Mouse (Mus musculus) limb, embryonic 10.5 days (tissue): Measurements from ENCODE around the gene Tex33. TPM values are rescaled to one million over a fixed set of nuclear protein-coding genes. Genes with fewer than 3 reads are reported as not detected.
A peak's percentile ranks its signal among the peaks of the same experiment; 100 is the strongest.

Experiments
- DNase-seq: peaks from one replicate; pipeline ENCODE4 v3.0.0-alpha.2; 2017; ENCODE audit warnings: low spot score
- H3K27ac ChIP-seq: fragments of 300-500 bp; sonication (generic); 2 replicates; pipeline ENCODE4 v1.5.1; 2016; ENCODE audit warnings: mild to moderate bottlenecking
- H3K27me3 ChIP-seq: fragments of 300-500 bp; sonication (generic); 2 replicates; pipeline ENCODE4 v1.6.1; 2016; ENCODE audit warnings: low read depth, mild to moderate bottlenecking; ENCODE audit not compliant: poor library complexity, severe bottlenecking
- H3K36me3 ChIP-seq: fragments of 300-500 bp; sonication (generic); 2 replicates; pipeline ENCODE4 v1.6.1; 2016; ENCODE audit warnings: mild to moderate bottlenecking, moderate library complexity
- H3K4me1 ChIP-seq: fragments of 300-500 bp; sonication (generic); 2 replicates; pipeline ENCODE4 v1.6.1; 2016
- H3K4me3 ChIP-seq: fragments of 300-500 bp; sonication (generic); 2 replicates; pipeline ENCODE4 v1.5.1; 2016; ENCODE audit warnings: mild to moderate bottlenecking, moderate library complexity
- H3K9me3 ChIP-seq: fragments of 300-500 bp; sonication (generic); replicated peaks from 2 replicates; pipeline ENCODE4 v1.6.1; 2016; ENCODE audit warnings: mild to moderate bottlenecking
- WGBS: fragments of 180-500 bp; shearing (Covaris S2); methylation state at CpG from one replicate; pipeline ENCODE4 v1.1.7; 2016; 5-methylcytosine and 5-hydroxymethylcytosine counted together
- polyA plus RNA-seq: library from polyadenylated mRNA; unstranded; fragments of >200 nt; fragmentation: Nextera tagmentation; extraction: Ambion mirVana; gene quantifications from 2 replicates; pipeline ENCODE4 v1.2.1, GENCODE M21; 2016

Tex33 gene
- polyA plus RNA-seq, 1 experiment from 2014 or later, result not detected

- peaks cover 38% of the 10 kb centered on the region for H3K4me1 ChIP-seq
Observed at GRCm38 (mm10) chr15:78429871-78430622, 34.3 kb upstream of the Tex33 start.

GRCm38 (mm10) chr15:78429139-78429459, 33.4 kb upstream of the Tex33 start:
- H3K4me1 ChIP-seq, result peaks cover 30% of the 10 kb centered on the region
- DNase-seq, result no peak
- H3K27me3 ChIP-seq, result peaks cover 11% of the 10 kb centered on the region; the same call in 1 of the 2 replicates
- peak overlapping the region; percentile 91 for H3K4me3 ChIP-seq
- WGBS, result 13% methylated on average over 3 of the region's 3 CpGs
- peak overlapping the region; percentile 90 for H3K27ac ChIP-seq
- H3K9me3 ChIP-seq, result no peaks in the 10 kb centered on the region
- H3K36me3 ChIP-seq, result peaks cover 34% of the 10 kb centered on the region

More at GRCm38 (mm10) chr15:78429871-78430622, 34.3 kb upstream of the Tex33 start:
- 83% methylated on average over 13 of the region's 13 CpGs for WGBS
- peaks cover 2% of the 10 kb centered on the region; the same call in 1 of the 2 replicates for H3K27me3 ChIP-seq
- no peak for DNase-seq
- H3K27ac ChIP-seq, result peak overlapping the region; percentile 25; the same call in 1 of the 2 replicates
- H3K4me3 ChIP-seq, result peak overlapping the region; percentile 91
- no peaks in the 10 kb centered on the region for H3K9me3 ChIP-seq
- peaks cover 38% of the 10 kb centered on the region for H3K36me3 ChIP-seq

- Histone ChIP-seq H3K4me3 (peak within 1 kb of the TSS; percentile 91), H3K27me3 (peaks cover 11% of the 10 kb centered on the region; the same call in 1 of the 2 replicates), H3K27ac (peak within 1 kb of the TSS; percentile 90), H3K9me3 (no peaks in the 10 kb centered on the region), H3K4me1 (peaks cover 27% of the 10 kb centered on the region), H3K36me3 (peaks cover 29% of the 10 kb centered on the region)
- 1% methylated on average over 52 of the region's 52 CpGs for WGBS
- DNase-seq, result peak; percentile 87
Observed at GRCm38 (mm10) chr15:78428391-78429138, 32.9 kb upstream of the Tex33 start, which contains the start of gene Kctd17. Gene Kctd17, plus strand, starts transcription at chr15:78428564.

- Histone ChIP-seq H3K36me3 (no peaks in the 10 kb centered on the region), H3K4me1 (peaks cover 21% of the 10 kb centered on the region), H3K27ac (no peak overlapping the region), H3K4me3 (no peak overlapping the region), H3K27me3 (peaks cover 25% of the 10 kb centered on the region), H3K9me3 (no peaks in the 10 kb centered on the region)
- 59% methylated on average over 4 of the region's 4 CpGs for WGBS
- DNase-seq, result no peak
Observed at GRCm38 (mm10) chr15:78425230-78425629, 29.5 kb upstream of the Tex33 start.

GRCm38 (mm10) chr15:78424507-78424906, 28.8 kb upstream of the Tex33 start:
- H3K27me3 ChIP-seq, result peaks cover 25% of the 10 kb centered on the region
- H3K4me1 ChIP-seq, result peaks cover 14% of the 10 kb centered on the region
- no peak overlapping the region for H3K27ac ChIP-seq
- 22% methylated on average over 11 of the region's 11 CpGs for WGBS
- no peak overlapping the region for H3K4me3 ChIP-seq
- DNase-seq, result no peak
- no peaks in the 10 kb centered on the region for H3K9me3 ChIP-seq
- no peaks in the 10 kb centered on the region for H3K36me3 ChIP-seq

GRCm38 (mm10) chr15:78422046-78422956, 26.6 kb upstream of the Tex33 start:
- no peaks in the 10 kb centered on the region for H3K36me3 ChIP-seq
- H3K4me3 ChIP-seq, result no peak overlapping the region
- no peaks in the 10 kb centered on the region for H3K9me3 ChIP-seq
- WGBS, result 17% methylated on average over 16 of the region's 16 CpGs
- peak; percentile 91 for DNase-seq
- H3K4me1 ChIP-seq, result no peaks in the 10 kb centered on the region; the same call in 1 of the 2 replicates
- H3K27ac ChIP-seq, result no peak overlapping the region
- peaks cover 28% of the 10 kb centered on the region for H3K27me3 ChIP-seq

- 89% methylated on average over 13 of the region's 13 CpGs for WGBS
- no peak for DNase-seq
Observed at GRCm38 (mm10) chr15:78420395-78420794, 24.7 kb upstream of the Tex33 start.

GRCm38 (mm10) chr15:78416937-78417336, 21.2 kb upstream of the Tex33 start:
- no peak for DNase-seq
- no peaks in the 10 kb centered on the region for H3K36me3 ChIP-seq
- WGBS, result 61% methylated on average over 4 of the region's 4 CpGs
- no peak overlapping the region for H3K27ac ChIP-seq
- H3K27me3 ChIP-seq, result peaks cover 11% of the 10 kb centered on the region
- H3K9me3 ChIP-seq, result no peaks in the 10 kb centered on the region
- no peak overlapping the region for H3K4me3 ChIP-seq
- no peaks in the 10 kb centered on the region for H3K4me1 ChIP-seq

More at GRCm38 (mm10) chr15:78420395-78420794, 24.7 kb upstream of the Tex33 start:
- Histone ChIP-seq H3K36me3 (no peaks in the 10 kb centered on the region), H3K4me3 (no peak overlapping the region), H3K9me3 (no peaks in the 10 kb centered on the region), H3K4me1 (no peaks in the 10 kb centered on the region; the same call in 1 of the 2 replicates), H3K27me3 (peaks cover 28% of the 10 kb centered on the region), H3K27ac (no peak overlapping the region)

- 90% methylated on average over 8 of the region's 8 CpGs for WGBS
- Histone ChIP-seq H3K36me3 (no peaks in the 10 kb centered on the region), H3K9me3 (no peaks in the 10 kb centered on the region), H3K27ac (no peak overlapping the region), H3K4me1 (peaks cover 11% of the 10 kb centered on the region), H3K4me3 (no peak overlapping the region), H3K27me3 (peaks cover 39% of the 10 kb centered on the region)
- DNase-seq, result no peak
Observed at GRCm38 (mm10) chr15:78414157-78414556, 18.4 kb upstream of the Tex33 start.

- H3K4me1 ChIP-seq, result peaks cover 11% of the 10 kb centered on the region
- no peaks in the 10 kb centered on the region for H3K36me3 ChIP-seq
- DNase-seq, result no peak
- H3K27ac ChIP-seq, result peak overlapping the region; percentile 25; the same call in 1 of the 2 replicates
- H3K4me3 ChIP-seq, result no peak overlapping the region
- H3K27me3 ChIP-seq, result peaks cover 42% of the 10 kb centered on the region
- no peaks in the 10 kb centered on the region for H3K9me3 ChIP-seq
- 57% methylated on average over 1 of the region's 1 CpGs for WGBS
Observed at GRCm38 (mm10) chr15:78413719-78414117, 18.0 kb upstream of the Tex33 start.

GRCm38 (mm10) chr15:78413083-78413718, 17.5 kb upstream of the Tex33 start:
- Histone ChIP-seq H3K4me1 (peaks cover 11% of the 10 kb centered on the region), H3K9me3 (no peaks in the 10 kb centered on the region), H3K4me3 (no peak overlapping the region), H3K27me3 (peaks cover 45% of the 10 kb centered on the region), H3K36me3 (no peaks in the 10 kb centered on the region), H3K27ac (peak overlapping the region; percentile 25; the same call in 1 of the 2 replicates)
- DNase-seq, result no peak
- 88% methylated on average over 14 of the region's 14 CpGs for WGBS

GRCm38 (mm10) chr15:78409570-78410052, 13.9 kb upstream of the Tex33 start:
- DNase-seq, result no peak
- peaks cover 39% of the 10 kb centered on the region for H3K4me1 ChIP-seq
- no peaks in the 10 kb centered on the region for H3K9me3 ChIP-seq
- H3K36me3 ChIP-seq, result no peaks in the 10 kb centered on the region
- peaks cover 54% of the 10 kb centered on the region for H3K27me3 ChIP-seq
- WGBS, result 8% methylated on average over 12 of the region's 12 CpGs
- 0 out of 2 replicates have a peak overlapping the region, but pooled peaks have one; percentile 19 for H3K27ac ChIP-seq
- peak overlapping the region; percentile 45 for H3K4me3 ChIP-seq
